Mouse (Mus musculus) olfactory bulb, adult 2 months (tissue): ENCODE measurements at regions not wholly inside any gene's neighbourhood (a gene's known extent, or its start where the extent isn't known, plus 50 kb on each side); places are given as distances from the start of the nearest gene placed in this dataset.

Source experiments
- CTCF ChIP-seq: fragments of 200-500 bp; IDR thresholded peaks from 2 replicates; pipeline ENCODE4 v1.5.1; 2012; ENCODE audit warnings: low read depth, mild to moderate bottlenecking, low read length, moderate library complexity; ENCODE audit not compliant: insufficient read depth
- POLR2A ChIP-seq: fragments of 200-500 bp; IDR thresholded peaks from 2 replicates; pipeline ENCODE4 v1.6.1; 2012; ENCODE audit warnings: mild to moderate bottlenecking, low read depth, low read length, moderate library complexity; ENCODE audit not compliant: insufficient read depth

GRCm38 (mm10) chr12:92508796-92509489 lies 660.0 kb upstream of the Sel1l start:
- no peak for TF ChIP-seq POLR2A
- TF ChIP-seq CTCF = no peak
